Mouse (Mus musculus): Measurements from ENCODE around the gene Lrrc25. TPM values are rescaled to one million over a fixed set of nuclear protein-coding genes. Genes with fewer than 3 reads are reported as not detected.
A peak's percentile ranks its signal among the peaks of the same experiment; 100 is the strongest.

Lrrc25 gene
- polyA plus RNA-seq, 1 experiment = not detected

- Histone ChIP-seq H3K4me3 (ENCODE audit: insufficient read depth, low read depth, low read length) (no peak overlapping the region), H3K27ac (ENCODE audit: insufficient read depth, low read depth, low read length) (no peak overlapping the region), H3K4me1 (ENCODE audit: control insufficient read depth, insufficient read depth, low read length) (no peaks in the 10 kb centered on the region)
- 84% methylated on average over 9 of the region's 9 CpGs for WGBS
- TF ChIP-seq POLR2A (IDR thresholded peaks at IDR 0.05; ENCODE audit: insufficient read depth, low read depth, low read length) (no peak), CTCF (IDR thresholded peaks at IDR 0.05; ENCODE audit: insufficient read depth, low read depth, low read length) (no peak)
These were observed 22.8 kb downstream of the Lrrc25 start for GRCm38 (mm10) chr8:70638752-70639151.

- Histone ChIP-seq H3K4me3 (ENCODE audit: insufficient read depth, low read depth, low read length) (no peak overlapping the region), H3K27ac (ENCODE audit: insufficient read depth, low read depth, low read length) (no peak overlapping the region), H3K4me1 (ENCODE audit: control insufficient read depth, insufficient read depth, low read length) (no peaks in the 10 kb centered on the region)
- TF ChIP-seq POLR2A (IDR thresholded peaks at IDR 0.05; ENCODE audit: insufficient read depth, low read depth, low read length) (no peak), CTCF (IDR thresholded peaks at IDR 0.05; ENCODE audit: insufficient read depth, low read depth, low read length) (no peak)
- 75% methylated on average over 3 of the region's 3 CpGs for WGBS
These were observed 27.1 kb downstream of the Lrrc25 start for GRCm38 (mm10) chr8:70643019-70643418.

- 95% methylated on average over 2 of the region's 2 CpGs for WGBS
- Histone ChIP-seq H3K4me1 (ENCODE audit: control insufficient read depth, insufficient read depth, low read length) (no peaks in the 10 kb centered on the region), H3K27ac (ENCODE audit: insufficient read depth, low read depth, low read length) (no peak overlapping the region), H3K4me3 (ENCODE audit: insufficient read depth, low read depth, low read length) (no peak overlapping the region)
- TF ChIP-seq POLR2A (IDR thresholded peaks at IDR 0.05; ENCODE audit: insufficient read depth, low read depth, low read length) = no peak
- TF ChIP-seq CTCF (IDR thresholded peaks at IDR 0.05; ENCODE audit: insufficient read depth, low read depth, low read length) = no peak
These were observed 28.1 kb downstream of the Lrrc25 start for GRCm38 (mm10) chr8:70644065-70644464.

GRCm38 (mm10) chr8:70645501-70646224 is 29.7 kb downstream of the Lrrc25 start:
- WGBS = 68% methylated on average over 17 of the region's 17 CpGs
- peaks cover 5% of the 10 kb centered on the region for H3K4me1 ChIP-seq (ENCODE audit: control insufficient read depth, insufficient read depth, low read length)
- no peak for TF ChIP-seq CTCF (IDR thresholded peaks at IDR 0.05; ENCODE audit: insufficient read depth, low read depth, low read length)
- TF ChIP-seq POLR2A (IDR thresholded peaks at IDR 0.05; ENCODE audit: insufficient read depth, low read depth, low read length) = no peak
- H3K4me3 ChIP-seq (ENCODE audit: insufficient read depth, low read depth, low read length) = no peak overlapping the region
- no peak overlapping the region for H3K27ac ChIP-seq (ENCODE audit: insufficient read depth, low read depth, low read length)

- TF ChIP-seq CTCF (IDR thresholded peaks at IDR 0.05; ENCODE audit: insufficient read depth, low read depth, low read length) = no peak
- no peak for TF ChIP-seq POLR2A (IDR thresholded peaks at IDR 0.05; ENCODE audit: insufficient read depth, low read depth, low read length)
- 83% methylated on average over 6 of the region's 6 CpGs for WGBS
These were observed 30.4 kb downstream of the Lrrc25 start for GRCm38 (mm10) chr8:70646369-70646768.

GRCm38 (mm10) chr8:70646775-70647174 is 30.8 kb downstream of the Lrrc25 start:
- peaks cover 5% of the 10 kb centered on the region for H3K4me1 ChIP-seq (ENCODE audit: control insufficient read depth, insufficient read depth, low read length)
- TF ChIP-seq POLR2A (IDR thresholded peaks at IDR 0.05; ENCODE audit: insufficient read depth, low read depth, low read length) (no peak), CTCF (IDR thresholded peaks at IDR 0.05; ENCODE audit: insufficient read depth, low read depth, low read length) (no peak)

More at GRCm38 (mm10) chr8:70646369-70646768, 30.4 kb downstream of the Lrrc25 start:
- Histone ChIP-seq H3K27ac (ENCODE audit: insufficient read depth, low read depth, low read length) (no peak overlapping the region), H3K4me3 (ENCODE audit: insufficient read depth, low read depth, low read length) (no peak overlapping the region), H3K4me1 (ENCODE audit: control insufficient read depth, insufficient read depth, low read length) (peaks cover 5% of the 10 kb centered on the region)

GRCm38 (mm10) chr8:70647343-70648163 is 31.6 kb downstream of the Lrrc25 start:
- no peak overlapping the region for H3K4me3 ChIP-seq (ENCODE audit: insufficient read depth, low read depth, low read length)
- no peak overlapping the region for H3K27ac ChIP-seq (ENCODE audit: insufficient read depth, low read depth, low read length)
- peaks cover 5% of the 10 kb centered on the region for H3K4me1 ChIP-seq (ENCODE audit: control insufficient read depth, insufficient read depth, low read length)
- no peak for TF ChIP-seq POLR2A (IDR thresholded peaks at IDR 0.05; ENCODE audit: insufficient read depth, low read depth, low read length)
- no peak for TF ChIP-seq CTCF (IDR thresholded peaks at IDR 0.05; ENCODE audit: insufficient read depth, low read depth, low read length)
- WGBS = 82% methylated on average over 8 of the region's 8 CpGs

More at GRCm38 (mm10) chr8:70646775-70647174, 30.8 kb downstream of the Lrrc25 start:
- Histone ChIP-seq H3K4me3 (ENCODE audit: insufficient read depth, low read depth, low read length) (no peak overlapping the region), H3K27ac (ENCODE audit: insufficient read depth, low read depth, low read length) (no peak overlapping the region)

- H3K4me1 ChIP-seq (ENCODE audit: control insufficient read depth, insufficient read depth, low read length) = peaks cover 5% of the 10 kb centered on the region
- H3K27ac ChIP-seq (ENCODE audit: insufficient read depth, low read depth, low read length) = no peak overlapping the region
- 50% methylated on average over 1 of the region's 1 CpGs for WGBS
- H3K4me3 ChIP-seq (ENCODE audit: insufficient read depth, low read depth, low read length) = no peak overlapping the region
- TF ChIP-seq POLR2A (IDR thresholded peaks at IDR 0.05; ENCODE audit: insufficient read depth, low read depth, low read length) (no peak), CTCF (IDR thresholded peaks at IDR 0.05; ENCODE audit: insufficient read depth, low read depth, low read length) (no peak)
These were observed 32.1 kb downstream of the Lrrc25 start for GRCm38 (mm10) chr8:70648164-70648442.

GRCm38 (mm10) chr8:70648921-70649320 is 33.0 kb downstream of the Lrrc25 start:
- Histone ChIP-seq H3K27ac (ENCODE audit: insufficient read depth, low read depth, low read length) (0 out of 2 replicates have a peak overlapping the region, but pooled peaks have one; percentile 1), H3K4me3 (ENCODE audit: insufficient read depth, low read depth, low read length) (no peak overlapping the region), H3K4me1 (ENCODE audit: control insufficient read depth, insufficient read depth, low read length) (peaks cover 5% of the 10 kb centered on the region)
- 61% methylated on average over 3 of the region's 3 CpGs for WGBS
- TF ChIP-seq POLR2A (IDR thresholded peaks at IDR 0.05; ENCODE audit: insufficient read depth, low read depth, low read length) (no peak), CTCF (IDR thresholded peaks at IDR 0.05; ENCODE audit: insufficient read depth, low read depth, low read length) (no peak)
